Mouse (Mus musculus) forebrain, embryonic 14.5 days (tissue): ENCODE data around the gene Zfp809. TPM values are rescaled to one million over a fixed set of nuclear protein-coding genes. Genes with fewer than 3 reads are reported as not detected.
"Not testable (repeated sequence)": the region's sequence is repeated elsewhere in the genome, so short reads cannot be mapped to it uniquely, and the experiment has no call there.

ENCODE experiments used
- ATAC-seq: fragments of 200-750 bp; cut with Nextera tagmentation; 2 replicates; pipeline ENCODE4 v1.8.0; 2017; ENCODE audit warnings: mild to moderate bottlenecking, moderate library complexity
- DNase-seq: peaks from one replicate; pipeline ENCODE4 v3.0.0-alpha.2; 2015; ENCODE audit warnings: low spot score
- H3K27ac ChIP-seq: fragments of 300-500 bp; sonication (generic); 2 replicates; pipeline ENCODE4 v1.5.1; 2014; ENCODE audit warnings: low read depth, mild to moderate bottlenecking, control low read depth, low read length, moderate library complexity
- H3K27me3 ChIP-seq: fragments of 300-500 bp; sonication (generic); replicated peaks from 2 replicates; pipeline ENCODE4 v1.6.1; 2014; ENCODE audit warnings: low read length, control low read depth, mixed read lengths; ENCODE audit not compliant: control insufficient read depth, insufficient read depth
- H3K36me3 ChIP-seq: fragments of 300-500 bp; sonication (generic); 2 replicates; pipeline ENCODE4 v1.6.1; 2014; ENCODE audit warnings: low read length, control low read depth; ENCODE audit not compliant: control insufficient read depth, insufficient read depth
- H3K4me1 ChIP-seq: fragments of 300-500 bp; sonication (generic); 2 replicates; pipeline ENCODE4 v1.6.1; 2014; ENCODE audit warnings: antibody characterized with exemption, low read length, control low read depth; ENCODE audit not compliant: control insufficient read depth, insufficient read depth
- H3K4me2 ChIP-seq: fragments of 300-500 bp; sonication (generic); 2 replicates; pipeline ENCODE4 v1.6.1; 2014; ENCODE audit warnings: mild to moderate bottlenecking, control low read depth, low read length
- H3K4me3 ChIP-seq: fragments of 300-500 bp; sonication (generic); 2 replicates; pipeline ENCODE4 v1.5.1; 2014; ENCODE audit warnings: low read depth, low read length, control low read depth
- H3K9ac ChIP-seq: fragments of 300-500 bp; sonication (generic); 2 replicates; pipeline ENCODE4 v1.6.1; 2014; ENCODE audit warnings: mild to moderate bottlenecking, low read length, control low read depth, moderate library complexity
- H3K9me3 ChIP-seq: fragments of 300-500 bp; sonication (generic); replicated peaks from 2 replicates; pipeline ENCODE4 v1.6.1; 2016; ENCODE audit warnings: low read length, control low read depth, mixed read lengths; ENCODE audit not compliant: control insufficient read depth
- WGBS: fragments of 180-500 bp; shearing (Covaris S2); extraction: QIAGEN DNeasy Blood & Tissue Kit; methylation state at CpG from one replicate; pipeline ENCODE4 v1.1.7; 2014; 5-methylcytosine and 5-hydroxymethylcytosine counted together
- polyA plus RNA-seq: library from polyadenylated mRNA; unstranded; fragments of >200 nt; fragmentation: Nextera tagmentation; extraction: Ambion mirVana; gene quantifications from 2 replicates; pipeline ENCODE4 v1.2.1, GENCODE M21; 2014

The Zfp809 gene
- polyA plus RNA-seq, 1 experiment from 2014 or later = 8.9 TPM

- Histone ChIP-seq H3K4me1 (no peaks in the 10 kb centered on the region), H3K4me2 (peak overlapping the region; percentile 70), H3K27me3 (no peaks in the 10 kb centered on the region), H3K36me3 (no peaks in the 10 kb centered on the region), H3K4me3 (peak overlapping the region; percentile 69), H3K27ac (0 out of 2 replicates have a peak overlapping the region, but pooled peaks have one; percentile 23), H3K9ac (peak overlapping the region; percentile 73), H3K9me3 (no peaks in the 10 kb centered on the region)
- 28% methylated on average over 17 of the region's 17 CpGs for WGBS
- DNase-seq (peak; percentile 74), ATAC-seq (peak; percentile 50)
These were observed 694 bp upstream of the Zfp809 start for GRCm38 (mm10) chr9:22224536-22225503.

GRCm38 (mm10) chr9:22226389-22226673 lies 817 bp downstream of the Zfp809 start:
- Histone ChIP-seq H3K4me3 (peak overlapping the region; percentile 69; the same call in 1 of the 2 replicates), H3K4me2 (peak overlapping the region; percentile 70)
- 72% methylated on average over 7 of the region's 7 CpGs for WGBS
- H3K27ac ChIP-seq, H3K9me3 ChIP-seq, H3K36me3 ChIP-seq, DNase-seq, H3K4me1 ChIP-seq, H3K27me3 ChIP-seq, ATAC-seq, H3K9ac ChIP-seq: not testable (repeated sequence)

- WGBS = 91% methylated on average over 15 of the region's 15 CpGs
- no peak overlapping the region for H3K9ac ChIP-seq
- H3K4me1 ChIP-seq = no peaks in the 10 kb centered on the region
- DNase-seq = no peak
- no peaks in the 10 kb centered on the region for H3K36me3 ChIP-seq
- no peak overlapping the region for H3K27ac ChIP-seq
- no peaks in the 10 kb centered on the region for H3K9me3 ChIP-seq
- ATAC-seq = no peak
- H3K27me3 ChIP-seq = no peaks in the 10 kb centered on the region
- no peak overlapping the region for H3K4me2 ChIP-seq
- no peak overlapping the region for H3K4me3 ChIP-seq
These were observed 1.3 kb downstream of the Zfp809 start for GRCm38 (mm10) chr9:22226846-22227245.

- Histone ChIP-seq H3K4me1 (no peaks in the 10 kb centered on the region), H3K27me3 (no peaks in the 10 kb centered on the region), H3K36me3 (no peaks in the 10 kb centered on the region), H3K9me3 (no peaks in the 10 kb centered on the region), H3K27ac (no peak overlapping the region), H3K9ac (no peak overlapping the region), H3K4me3 (no peak overlapping the region), H3K4me2 (no peak overlapping the region)
- DNase-seq (no peak), ATAC-seq (no peak)
- WGBS = 87% methylated on average over 7 of the region's 7 CpGs
These were observed 4.0 kb downstream of the Zfp809 start for GRCm38 (mm10) chr9:22229386-22230026.

- H3K9me3 ChIP-seq = no peaks in the 10 kb centered on the region
- no peaks in the 10 kb centered on the region for H3K36me3 ChIP-seq
- no peaks in the 10 kb centered on the region for H3K27me3 ChIP-seq
- no peak overlapping the region for H3K27ac ChIP-seq
- no peak for ATAC-seq
- WGBS = 94% methylated on average over 3 of the region's 3 CpGs
- DNase-seq = no peak
- no peak overlapping the region for H3K4me2 ChIP-seq
- no peaks in the 10 kb centered on the region for H3K4me1 ChIP-seq
- H3K4me3 ChIP-seq = no peak overlapping the region
- no peak overlapping the region for H3K9ac ChIP-seq
These were observed 4.5 kb downstream of the Zfp809 start for GRCm38 (mm10) chr9:22230061-22230460.

GRCm38 (mm10) chr9:22230556-22230955 lies 5.0 kb downstream of the Zfp809 start:
- no peak for ATAC-seq
- no peaks in the 10 kb centered on the region for H3K9me3 ChIP-seq
- H3K36me3 ChIP-seq = no peaks in the 10 kb centered on the region
- no peaks in the 10 kb centered on the region for H3K27me3 ChIP-seq
- H3K4me1 ChIP-seq = no peaks in the 10 kb centered on the region
- no peak overlapping the region for H3K4me2 ChIP-seq
- no peak overlapping the region for H3K27ac ChIP-seq
- H3K4me3 ChIP-seq = no peak overlapping the region
- DNase-seq = peak; percentile 16
- H3K9ac ChIP-seq = no peak overlapping the region

- WGBS = 93% methylated on average over 4 of the region's 4 CpGs
- no peaks in the 10 kb centered on the region for H3K9me3 ChIP-seq
These were observed 14.5 kb downstream of the Zfp809 start for GRCm38 (mm10) chr9:22240001-22240400.

GRCm38 (mm10) chr9:22244242-22244641 lies 18.7 kb downstream of the Zfp809 start:
- Histone ChIP-seq H3K27ac (no peak overlapping the region), H3K9ac (no peak overlapping the region), H3K4me2 (no peak overlapping the region), H3K36me3 (peaks cover 59% of the 10 kb centered on the region), H3K27me3 (no peaks in the 10 kb centered on the region), H3K4me1 (no peaks in the 10 kb centered on the region), H3K4me3 (no peak overlapping the region), H3K9me3 (peaks cover 12% of the 10 kb centered on the region)
- ATAC-seq = no peak
- DNase-seq = no peak
- WGBS = 95% methylated on average over 2 of the region's 2 CpGs

More at GRCm38 (mm10) chr9:22240001-22240400, 14.5 kb downstream of the Zfp809 start:
- Histone ChIP-seq H3K4me2 (no peak overlapping the region), H3K9ac (no peak overlapping the region), H3K27me3 (no peaks in the 10 kb centered on the region), H3K4me3 (no peak overlapping the region), H3K36me3 (peaks cover 34% of the 10 kb centered on the region), H3K27ac (no peak overlapping the region), H3K4me1 (no peaks in the 10 kb centered on the region)
- no peak for DNase-seq
- ATAC-seq = no peak

- DNase-seq = no peak
- no peak overlapping the region for H3K9ac ChIP-seq
- H3K27ac ChIP-seq = no peak overlapping the region
- 97% methylated on average over 4 of the region's 4 CpGs for WGBS
- ATAC-seq = no peak
- H3K27me3 ChIP-seq = no peaks in the 10 kb centered on the region
- no peaks in the 10 kb centered on the region for H3K4me1 ChIP-seq
- H3K9me3 ChIP-seq = no peaks in the 10 kb centered on the region; the same call in 1 of the 2 replicates
- no peak overlapping the region for H3K4me2 ChIP-seq
- H3K4me3 ChIP-seq = no peak overlapping the region
- peaks cover 27% of the 10 kb centered on the region for H3K36me3 ChIP-seq
These were observed 31.1 kb downstream of the Zfp809 start for GRCm38 (mm10) chr9:22256579-22256978.
